Mouse (Mus musculus) lung, adult 2 months (tissue): ENCODE results near the gene Defb33.

Experiments
- CTCF ChIP-seq: fragments of 200-500 bp; IDR thresholded peaks from 2 replicates; pipeline ENCODE4 v1.5.1; 2011; ENCODE audit warnings: mild to moderate bottlenecking, low read length, control low read depth; ENCODE audit not compliant: insufficient read depth
- POLR2A ChIP-seq: fragments of 200-500 bp; IDR thresholded peaks from 2 replicates; pipeline ENCODE4 v1.6.1; 2011; ENCODE audit warnings: low read depth, mild to moderate bottlenecking, control low read depth, low read length, borderline replicate concordance; ENCODE audit errors: extremely low read depth

DNA sequence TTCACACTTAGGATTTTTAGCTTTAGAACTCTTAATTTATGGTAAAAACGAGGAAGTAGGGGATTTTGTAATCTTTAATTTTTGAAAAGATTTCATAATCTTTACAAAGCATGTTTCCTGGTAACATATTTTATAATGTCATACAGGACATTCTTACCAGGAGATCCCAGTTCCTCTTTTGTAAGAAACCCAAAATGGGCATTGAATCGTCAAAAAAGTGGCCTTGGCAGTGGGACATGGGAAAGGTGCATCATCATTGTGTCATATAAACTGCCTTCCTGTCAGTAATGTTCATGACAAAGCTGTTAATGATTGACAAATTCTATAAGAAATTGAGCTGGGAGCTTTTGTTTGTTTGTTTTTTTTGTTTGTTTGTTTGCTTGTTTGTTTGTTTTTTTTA is 15.8 kb downstream of the Defb33 start:
- TF ChIP-seq CTCF (no peak), POLR2A (no peak)
